Mouse (Mus musculus): ENCODE measurements around the gene 4933436I01Rik. TPM values are rescaled to one million over a fixed set of nuclear protein-coding genes. Genes with fewer than 3 reads are reported as not detected.

4933436I01Rik gene
- not detected for polyA plus RNA-seq (2017; shearing (Covaris generic))

GRCm38 (mm10) chrX:67921350-67921749 is at the start of gene 4933436I01Rik:
Gene 4933436I01Rik (minus strand): TSS chrX:67921450.

Other genes with a start within 250 kb of the 4933436I01Rik start
- not detected for gene Gm1140, start 227.9 kb downstream of the 4933436I01Rik start, polyA plus RNA-seq (2017; shearing (Covaris generic))
- gene Gm14692, start 225.8 kb downstream of the 4933436I01Rik start, polyA plus RNA-seq (2017; shearing (Covaris generic)), result not detected

Data from naive thymus-derived CD4-positive, alpha-beta T cell, adult 5 months (primary cell).